Mouse (Mus musculus): ENCODE data around the gene Rfc4. TPM values are rescaled to one million over a fixed set of nuclear protein-coding genes. Genes with fewer than 3 reads are reported as not detected.

Gene Rfc4
- 0.47 TPM in 1 of 2 replicates, not detected in the other for polyA plus RNA-seq (2012; rRNA removed; ENCODE audit: low replicate concordance)

DNA sequence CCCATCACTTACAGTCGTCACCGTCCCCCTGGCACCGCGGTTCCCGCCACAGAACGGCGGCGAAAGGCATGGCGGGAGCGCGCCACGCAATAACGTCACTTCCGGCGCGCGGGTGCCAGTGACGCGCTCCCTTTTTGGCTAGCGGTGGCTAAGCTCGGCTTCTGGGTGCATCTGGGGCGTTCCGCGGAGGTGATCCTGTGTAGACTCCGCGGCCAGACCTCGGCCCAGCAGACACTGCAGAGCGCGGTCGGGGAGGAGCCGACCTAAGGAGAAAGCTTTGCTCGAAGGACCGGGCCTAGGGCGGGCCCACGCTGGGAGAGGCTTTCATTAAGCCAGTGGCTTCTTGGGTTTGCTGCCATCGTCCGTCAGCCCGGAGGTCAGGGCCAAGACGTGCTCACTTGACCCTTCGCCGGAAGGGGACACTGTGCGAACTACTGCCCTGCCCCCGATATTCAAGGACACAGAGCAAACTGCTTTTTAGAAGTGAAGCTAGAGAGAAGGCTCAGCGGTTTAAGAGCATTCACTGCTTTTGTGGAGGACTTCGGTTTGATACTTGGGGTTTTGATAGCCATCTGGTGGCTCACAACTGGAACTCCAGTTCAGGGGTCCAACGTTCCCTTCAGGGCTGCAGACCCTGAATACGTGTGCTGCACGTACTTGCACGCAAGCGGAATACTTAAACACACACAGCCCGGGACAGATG lies at the start of gene Rfc4:
Gene Rfc4, minus strand, starts transcription at position 65 of the 703 bp plus-strand sequence.

DNA sequence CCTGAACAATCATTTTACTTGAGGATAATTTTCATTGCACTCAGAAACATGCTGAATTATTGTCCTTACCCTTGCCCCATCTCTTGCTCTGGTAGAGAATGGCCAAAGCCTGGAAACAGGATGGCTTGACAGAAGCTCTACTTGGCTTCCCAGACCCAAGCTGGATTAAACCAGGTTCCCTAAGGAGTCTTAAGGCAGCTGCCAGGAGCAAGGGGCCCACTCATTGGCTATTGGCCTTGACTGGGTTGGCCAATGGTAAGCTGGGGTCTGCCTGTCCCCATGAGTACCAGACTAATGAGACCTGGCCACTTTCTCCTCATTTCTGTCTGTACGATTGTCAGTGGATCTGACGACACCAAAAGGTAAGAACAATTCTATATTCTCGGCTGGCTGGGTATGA lies 18.7 kb upstream of the Rfc4 start, which contains the start of gene Adipoq:
Gene Adipoq, plus strand, starts transcription at position 257 of the 400 bp plus-strand sequence.

DNA sequence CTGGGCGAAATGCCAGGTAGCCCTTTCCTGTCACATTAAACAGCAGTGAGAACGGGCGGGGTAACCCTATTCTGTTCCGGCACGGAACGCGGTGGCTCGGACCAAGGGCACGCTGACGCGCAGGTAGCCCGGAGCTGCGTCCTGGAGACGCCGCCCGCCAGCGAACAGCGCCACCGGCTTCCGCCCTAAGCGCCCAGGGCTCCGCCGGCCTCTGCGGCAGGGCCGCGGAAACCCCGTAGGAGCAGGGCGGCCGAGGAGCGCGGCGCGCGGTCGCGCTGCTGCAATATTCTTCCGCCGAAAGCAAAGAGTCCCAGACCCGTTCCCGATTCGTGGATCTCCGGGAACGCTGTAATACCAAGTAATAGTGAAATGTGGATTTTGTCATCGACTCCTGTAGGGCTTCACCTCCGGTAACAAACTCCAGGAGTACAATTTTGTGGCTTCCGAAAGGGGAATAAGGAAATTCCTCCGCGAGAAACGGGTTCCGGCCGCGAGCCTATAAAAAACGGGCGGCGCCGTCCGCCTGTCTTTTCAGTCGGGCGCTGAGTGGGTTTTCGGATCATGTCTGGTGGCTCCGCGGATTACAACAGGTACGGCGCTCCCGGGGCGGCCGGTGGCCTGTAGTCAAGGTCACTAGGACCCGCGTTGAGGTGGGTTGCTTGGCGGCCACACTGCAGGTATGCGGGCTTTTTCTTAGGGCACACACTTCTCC lies 20.1 kb downstream of the Rfc4 start, which contains the start of gene Eif4a2:
Gene Eif4a2, plus strand, starts transcription at position 214 of the 712 bp plus-strand sequence.

Other genes with a start within 250 kb of the Rfc4 start
- gene Ahsg, start 236.5 kb downstream of the Rfc4 start, polyA plus RNA-seq (2012; rRNA removed; ENCODE audit: low replicate concordance) = 1.1 TPM in 1 of 2 replicates, not detected in the other
- gene Fetub, start 209.4 kb downstream of the Rfc4 start, polyA plus RNA-seq (2012; rRNA removed; ENCODE audit: low replicate concordance) = 0.30 and 0.38 TPM in 2 replicates
- not detected in 2 replicates for gene Hrg, start 176.7 kb downstream of the Rfc4 start, polyA plus RNA-seq (2012; rRNA removed; ENCODE audit: low replicate concordance)
- gene Kng2, start 98.3 kb downstream of the Rfc4 start, polyA plus RNA-seq (2012; rRNA removed; ENCODE audit: low replicate concordance) = not detected in 2 replicates
- gene Kng1, start 69.9 kb downstream of the Rfc4 start, polyA plus RNA-seq (2012; rRNA removed; ENCODE audit: low replicate concordance) = not detected in 2 replicates
- 9.5 and 10.5 TPM in 2 replicates for gene Eif4a2, start 20.3 kb downstream of the Rfc4 start, polyA plus RNA-seq (2012; rRNA removed; ENCODE audit: low replicate concordance)
- 0.85 and 13.0 TPM in 2 replicates for gene Adipoq, start 18.8 kb upstream of the Rfc4 start, polyA plus RNA-seq (2012; rRNA removed; ENCODE audit: low replicate concordance)
- gene St6gal1, start 97.0 kb upstream of the Rfc4 start, polyA plus RNA-seq (2012; rRNA removed; ENCODE audit: low replicate concordance) = 3.3 and 3.8 TPM in 2 replicates

Data from duodenum, adult 2 months (tissue).